Comparison of ENCODE assay signal across 24 mouse cellular contexts in genomic region chr2:124118469-124119243, GRCm38 (mm10). TPM values are rescaled to one million over a fixed set of nuclear protein-coding genes. Genes with fewer than 3 reads are reported as not detected.
DNase-seq lines count a peak whose midpoint lies in the region; ATAC-seq and TF ChIP-seq lines count a peak whose summit lies in the region.
"Had no signal": no experiment of that assay in that cellular context is flagged by ENCODE, and none has a peak within 500 bp of the region (broad histone marks: within the 10 kb centered on the region; RNA-seq: fewer than 3 reads in every experiment).

No protein-coding gene starts in this region.

- no peaks in the 10 kb centered on the region for H3K27me3 ChIP-seq in embryonic facial prominence, embryonic 14.5 days (replicated peaks; ENCODE audit: control insufficient read depth, insufficient read depth, low read length)
- no peaks in the 10 kb centered on the region for H3K27me3 ChIP-seq in embryonic facial prominence, embryonic 10.5 days (replicated peaks; ENCODE audit: low read depth, poor library complexity, severe bottlenecking)
- no peaks in the 10 kb centered on the region for H3K27me3 ChIP-seq in lung, embryonic 15.5 days
- H3K27me3 ChIP-seq: hindbrain, embryonic 15.5 days; intestine, embryonic 15.5 days; limb, embryonic 13.5 days; liver, embryonic 13.5 days had no signal

- no peak for ATAC-seq in embryonic facial prominence, embryonic 14.5 days (ENCODE audit: low read depth)
- peak; percentile 8; the same call in 1 of the 2 replicates for ATAC-seq in lung, embryonic 15.5 days (ENCODE audit: borderline replicate concordance, extremely low read depth, low FRiP score, low TSS enrichment)
- ATAC-seq: activated CD4-positive, CD25-positive, alpha-beta regulatory T cell, adult 4 months; intestine, embryonic 15.5 days had no signal

- no peaks in the 10 kb centered on the region for H3K36me3 ChIP-seq in embryonic facial prominence, embryonic 14.5 days (ENCODE audit: control insufficient read depth, insufficient read depth, low read length)
- no peaks in the 10 kb centered on the region for H3K36me3 ChIP-seq in embryonic facial prominence, embryonic 10.5 days (replicated peaks)
- H3K36me3 ChIP-seq in lung, embryonic 15.5 days: no peaks in the 10 kb centered on the region
- H3K36me3 ChIP-seq: hindbrain, embryonic 15.5 days; intestine, embryonic 15.5 days; limb, embryonic 13.5 days; liver, embryonic 13.5 days had no signal

- H3K9me3 ChIP-seq in embryonic facial prominence, embryonic 14.5 days (ENCODE audit: control insufficient read depth, low read length): no peaks in the 10 kb centered on the region
- H3K9me3 ChIP-seq in embryonic facial prominence, embryonic 10.5 days: no peaks in the 10 kb centered on the region
- H3K9me3 ChIP-seq in lung, embryonic 15.5 days: no peaks in the 10 kb centered on the region
- H3K9me3 ChIP-seq: hindbrain, embryonic 15.5 days; intestine, embryonic 15.5 days; limb, embryonic 13.5 days; liver, embryonic 13.5 days had no signal

- H3K4me1 ChIP-seq in embryonic facial prominence, embryonic 14.5 days (ENCODE audit: control insufficient read depth, insufficient read depth, low read length): no peaks in the 10 kb centered on the region
- peaks cover 8% of the 10 kb centered on the region; the same call in 1 of the 2 replicates for H3K4me1 ChIP-seq in embryonic facial prominence, embryonic 10.5 days
- peaks cover 6% of the 10 kb centered on the region; the same call in 1 of the 2 replicates for H3K4me1 ChIP-seq in lung, embryonic 15.5 days
- H3K4me1 ChIP-seq: intestine, embryonic 15.5 days; limb, embryonic 13.5 days; liver, embryonic 13.5 days had no signal

- DNase-seq in embryonic facial prominence, embryonic 14.5 days (ENCODE audit: low spot score): peak; percentile 25
- no peak for DNase-seq in embryonic facial prominence, embryonic 10.5 days (ENCODE audit: low spot score)
- no peak for DNase-seq in layer of hippocampus, adult 2 months (ENCODE audit: low spot score in 2 of 2)
- no peak for DNase-seq in layer of hippocampus, adult 9-11 months
- peak; percentile 51 for DNase-seq in lung, postnatal 36 days
- no peak for DNase-seq in layer of hippocampus, postnatal 36 days
- DNase-seq in right cerebral cortex, adult 2 months (ENCODE audit: low spot score in 2 of 2): no peak
- DNase-seq: adrenal gland, postnatal 14 days; cerebellum, adult 9-10 months; gastrocnemius, postnatal 36 days; heart, adult 2 months; heart, postnatal 36 days; kidney, postnatal 25 days; liver, embryonic 13.5 days; thymus, postnatal 14 days had no signal

- no peak for TF ChIP-seq CTCF in layer of hippocampus, adult 2 months (conservative IDR thresholded peaks at IDR 0.05)

- H3K27ac ChIP-seq in embryonic facial prominence, embryonic 14.5 days (replicated peaks; ENCODE audit: low read depth, low read length): no peak overlapping the region
- no peak overlapping the region for H3K27ac ChIP-seq in embryonic facial prominence, embryonic 10.5 days (replicated peaks)
- H3K27ac ChIP-seq in layer of hippocampus, adult 2 months: peak overlapping the region; percentile 16; the same call in 1 of the 2 replicates
- H3K27ac ChIP-seq in lung, embryonic 15.5 days: peak overlapping the region; percentile 33
- H3K27ac ChIP-seq: heart, adult 2 months; hindbrain, embryonic 15.5 days; intestine, embryonic 15.5 days; limb, embryonic 13.5 days; liver, embryonic 13.5 days; macrophage had no signal

- no peak overlapping the region for H3K4me2 ChIP-seq in embryonic facial prominence, embryonic 14.5 days (ENCODE audit: low read depth, low read length)
- H3K4me2 ChIP-seq in lung, embryonic 15.5 days: no peak overlapping the region
- H3K4me2 ChIP-seq: hindbrain, embryonic 15.5 days; intestine, embryonic 15.5 days; limb, embryonic 13.5 days; liver, embryonic 13.5 days had no signal

- WGBS in embryonic facial prominence, embryonic 14.5 days: 47% methylated on average over 11 of the region's 11 CpGs
- 70% methylated on average over 11 of the region's 11 CpGs for whole genome bisulfite sequencing in embryonic facial prominence, embryonic 10.5 days
- 31% methylated on average over 11 of the region's 11 CpGs for WGBS in lung, embryonic 15.5 days

- no peak overlapping the region for H3K9ac ChIP-seq in embryonic facial prominence, embryonic 14.5 days (ENCODE audit: low read depth, low read length)
- no peak overlapping the region for H3K9ac ChIP-seq in lung, embryonic 15.5 days
- H3K9ac ChIP-seq: hindbrain, embryonic 15.5 days; intestine, embryonic 15.5 days; limb, embryonic 13.5 days; liver, embryonic 13.5 days had no signal

- no peak overlapping the region for H3K4me3 ChIP-seq in embryonic facial prominence, embryonic 14.5 days (ENCODE audit: low read depth, low read length)
- H3K4me3 ChIP-seq in embryonic facial prominence, embryonic 10.5 days: no peak overlapping the region
- H3K4me3 ChIP-seq in layer of hippocampus, adult 2 months: peak overlapping the region; percentile 20; the same call in 1 of the 2 replicates
- H3K4me3 ChIP-seq in lung, embryonic 15.5 days: no peak overlapping the region
- H3K4me3 ChIP-seq: heart, adult 2 months; hindbrain, embryonic 15.5 days; intestine, embryonic 15.5 days; limb, embryonic 13.5 days; liver, embryonic 13.5 days had no signal

RNA-seq across cellular contexts. Expression of gene Sema6d, which starts 28.9 kb away (rescaled TPM):
- polyA plus RNA-seq in embryonic facial prominence, embryonic 14.5 days (2014; fragmentation: Nextera tagmentation; extraction: Ambion mirVana): 14.6 and 16.2 TPM in 2 replicates
- 8.3 and 8.7 TPM in 2 replicates for polyA plus RNA-seq in embryonic facial prominence, embryonic 10.5 days (2016; fragmentation: Nextera tagmentation; extraction: Ambion mirVana)
- total RNA-seq in layer of hippocampus, adult 2 months (2021): 10 to 100 TPM; 50.0 to 58.7 TPM
- 17.8 and 19.6 TPM in 2 replicates for polyA plus RNA-seq in lung, embryonic 15.5 days (2015; fragmentation: Nextera tagmentation; extraction: Ambion mirVana)
- 10 to 100 TPM; 59.3 to 59.4 TPM for total RNA-seq in layer of hippocampus, postnatal 36 days (2021)
- total RNA-seq: common myeloid progenitor, adult 5-6 weeks; monocyte, adult 5-6 weeks; neutrophil, adult 5-6 weeks had no signal

Comparison
In these comparisons a context has a peak if more than half of its experiments do, and no peak if none do; other contexts are left out.
1. DNase-seq: peak in embryonic facial prominence, embryonic 14.5 days (single experiment) and lung, postnatal 36 days (single experiment); none in embryonic facial prominence, embryonic 10.5 days (single experiment), layer of hippocampus, adult 2 months (0 of 2), layer of hippocampus, adult 9-11 months (single experiment), layer of hippocampus, postnatal 36 days (0 of 2) and right cerebral cortex, adult 2 months (0 of 2).
2. H3K27ac ChIP-seq: peak in layer of hippocampus, adult 2 months (single experiment) and lung, embryonic 15.5 days (single experiment); none in embryonic facial prominence, embryonic 14.5 days (single experiment) and embryonic facial prominence, embryonic 10.5 days (single experiment).